29 mouse cellular contexts compared by ENCODE assay signal in the genomic region with DNA sequence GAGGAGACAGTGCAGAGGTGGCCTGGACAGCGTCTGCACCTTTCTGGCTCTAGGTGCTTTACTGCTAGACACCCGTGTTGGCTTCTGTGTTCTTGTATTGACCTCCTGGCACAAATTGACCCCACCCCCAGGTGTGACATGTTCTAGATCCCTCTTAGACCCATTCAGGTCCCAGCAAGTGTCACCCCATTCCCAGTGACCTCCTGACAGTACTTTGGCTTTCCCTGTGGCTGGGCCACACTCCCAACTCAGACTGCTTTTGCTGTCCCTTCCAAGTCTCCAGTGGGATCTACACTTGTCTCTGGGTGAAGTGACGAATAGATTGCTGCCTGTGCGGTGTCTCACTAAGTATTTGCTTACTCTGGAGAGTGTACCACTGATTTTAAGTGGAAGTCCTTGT. TPM values are rescaled to one million over a fixed set of nuclear protein-coding genes. Genes with fewer than 3 reads are reported as not detected.
"Had no signal": no experiment of that assay in that cellular context is flagged by ENCODE, and none has a peak within 500 bp of the region (broad histone marks: within the 10 kb centered on the region; RNA-seq: fewer than 3 reads in every experiment).

No protein-coding gene starts in this region.

- H3K27me3 ChIP-seq: embryonic facial prominence, embryonic 12.5 days; embryonic facial prominence, embryonic 13.5 days; embryonic facial prominence, embryonic 15.5 days; forebrain, embryonic 12.5 days; forebrain, embryonic 13.5 days; forebrain, embryonic 15.5 days had no signal

- H3K27ac ChIP-seq: embryonic facial prominence, embryonic 10.5 days; embryonic facial prominence, embryonic 12.5 days; embryonic facial prominence, embryonic 13.5 days; embryonic facial prominence, embryonic 15.5 days; forebrain, embryonic 10.5 days; forebrain, embryonic 12.5 days; forebrain, embryonic 13.5 days; forebrain, embryonic 15.5 days had no signal

- H3K9ac ChIP-seq: embryonic facial prominence, embryonic 12.5 days; embryonic facial prominence, embryonic 13.5 days; embryonic facial prominence, embryonic 15.5 days; forebrain, embryonic 13.5 days; forebrain, embryonic 15.5 days; forebrain, postnatal 0 days had no signal

- ATAC-seq: forebrain, embryonic 13.5 days; forebrain, embryonic 14.5 days; forebrain, embryonic 15.5 days; forebrain, embryonic 16.5 days; forebrain, postnatal 0 days had no signal

- H3K36me3 ChIP-seq: embryonic facial prominence, embryonic 10.5 days; embryonic facial prominence, embryonic 12.5 days; embryonic facial prominence, embryonic 13.5 days; embryonic facial prominence, embryonic 15.5 days; forebrain, embryonic 10.5 days; forebrain, embryonic 12.5 days; forebrain, embryonic 15.5 days had no signal

- H3K4me2 ChIP-seq: embryonic facial prominence, embryonic 12.5 days; forebrain, embryonic 15.5 days had no signal

- DNase-seq: cerebellum, adult 18-20 months; cerebellum, adult 2 months; cerebellum, adult 8-10 months; cerebellum, adult 9-10 months; cerebellum, adult 9-11 months; cerebellum, postnatal 10 days; cerebellum, postnatal 14 days; cerebellum, postnatal 25 days; cerebellum, postnatal 36 days; embryo, embryonic 11 days; forebrain, postnatal 0 days; gastrocnemius, postnatal 10 days; gastrocnemius, postnatal 14 days; gastrocnemius, postnatal 25 days; gastrocnemius, postnatal 36 days; heart, adult 18-20 months had no signal

- H3K9me3 ChIP-seq: embryonic facial prominence, embryonic 10.5 days; embryonic facial prominence, embryonic 12.5 days; embryonic facial prominence, embryonic 13.5 days; embryonic facial prominence, embryonic 15.5 days; forebrain, embryonic 10.5 days; forebrain, embryonic 12.5 days; forebrain, embryonic 13.5 days; forebrain, embryonic 15.5 days had no signal

- H3K4me3 ChIP-seq: embryonic facial prominence, embryonic 12.5 days; embryonic facial prominence, embryonic 15.5 days; erythroblast, embryonic 14.5 days; forebrain, embryonic 13.5 days had no signal

RNA-seq across cellular contexts. Expression of a gene that starts 33.0 kb away (rescaled TPM):
- total RNA-seq: common myeloid progenitor, adult 5-6 weeks; granulocyte monocyte progenitor cell, adult 5-6 weeks had no signal
- polyA plus RNA-seq: erythroblast, embryonic 14.5 days had no signal
